In genomic region chr15:10723507-10723906, GRCm38 (mm10) we compare ENCODE assay signal across 12 mouse cellular contexts. TPM values are rescaled to one million over a fixed set of nuclear protein-coding genes. Genes with fewer than 3 reads are reported as not detected.
A peak's percentile ranks its signal among the peaks of the same experiment; 100 is the strongest.
DNase-seq lines count a peak whose midpoint lies in the region; ATAC-seq and TF ChIP-seq lines count a peak whose summit lies in the region.
"Had no signal": no experiment of that assay in that cellular context is flagged by ENCODE, and none has a peak within 500 bp of the region (broad histone marks: within the 10 kb centered on the region; RNA-seq: fewer than 3 reads in every experiment).

No protein-coding gene starts in this region.

- peak; percentile 14 for DNase-seq in neural tube, embryonic 10.5 days (ENCODE audit: extremely low spot score, low spot score)
- DNase-seq in stomach, postnatal 0 days (ENCODE audit: low spot score), result no peak
- DNase-seq in T-cell, adult 2 months (ENCODE audit: low spot score), result no peak
- no peak for DNase-seq in spleen, postnatal 10 days (ENCODE audit: low spot score in 2 of 2)
- DNase-seq: cerebellum, postnatal 25 days had no signal

- no peaks in the 10 kb centered on the region for H3K9me3 ChIP-seq in intestine, embryonic 15.5 days
- H3K9me3 ChIP-seq in intestine, postnatal 0 days (ENCODE audit: control insufficient read depth), result no peaks in the 10 kb centered on the region
- H3K9me3 ChIP-seq in neural tube, embryonic 15.5 days (replicated peaks), result no peaks in the 10 kb centered on the region
- H3K9me3 ChIP-seq in stomach, postnatal 0 days (ENCODE audit: control insufficient read depth, low read length), result no peaks in the 10 kb centered on the region

- WGBS in intestine, embryonic 15.5 days, result 43% methylated on average over 1 of the region's 1 CpGs
- 65% methylated on average over 1 of the region's 1 CpGs for WGBS in intestine, postnatal 0 days
- WGBS in neural tube, embryonic 15.5 days, result 67% methylated on average over 1 of the region's 1 CpGs
- WGBS in stomach, postnatal 0 days, result 64% methylated on average over 1 of the region's 1 CpGs

- TF ChIP-seq EP300 in stomach, postnatal 0 days (optimal IDR thresholded peaks at IDR 0.05), result no peak

- H3K36me3 ChIP-seq in intestine, embryonic 15.5 days, result no peaks in the 10 kb centered on the region
- H3K36me3 ChIP-seq in intestine, postnatal 0 days (ENCODE audit: control insufficient read depth, insufficient read depth), result no peaks in the 10 kb centered on the region
- H3K36me3 ChIP-seq in neural tube, embryonic 15.5 days, result no peaks in the 10 kb centered on the region
- H3K36me3 ChIP-seq in stomach, postnatal 0 days (ENCODE audit: control insufficient read depth, insufficient read depth, low read length), result no peaks in the 10 kb centered on the region
- H3K36me3 ChIP-seq: limb, embryonic 13.5 days had no signal

- H3K4me1 ChIP-seq in intestine, embryonic 15.5 days (replicated peaks), result no peaks in the 10 kb centered on the region
- peaks cover 4% of the 10 kb centered on the region; the same call in 1 of the 2 replicates for H3K4me1 ChIP-seq in intestine, postnatal 0 days (replicated peaks; ENCODE audit: control insufficient read depth, insufficient read depth, low read length)
- H3K4me1 ChIP-seq in neural tube, embryonic 15.5 days, result peaks cover 10% of the 10 kb centered on the region
- H3K4me1 ChIP-seq in stomach, postnatal 0 days (replicated peaks; ENCODE audit: control insufficient read depth, insufficient read depth), result no peaks in the 10 kb centered on the region

- no peak overlapping the region for H3K4me2 ChIP-seq in intestine, embryonic 15.5 days (replicated peaks)
- no peak overlapping the region for H3K4me2 ChIP-seq in intestine, postnatal 0 days (replicated peaks; ENCODE audit: low read depth)
- H3K4me2 ChIP-seq in neural tube, embryonic 15.5 days, result no peak overlapping the region
- no peak overlapping the region for H3K4me2 ChIP-seq in stomach, postnatal 0 days (replicated peaks; ENCODE audit: low read depth)

- H3K27me3 ChIP-seq in intestine, embryonic 15.5 days (replicated peaks), result no peaks in the 10 kb centered on the region
- no peaks in the 10 kb centered on the region for H3K27me3 ChIP-seq in intestine, postnatal 0 days (replicated peaks; ENCODE audit: control insufficient read depth, insufficient read depth, low read length)
- H3K27me3 ChIP-seq in neural tube, embryonic 15.5 days (replicated peaks), result no peaks in the 10 kb centered on the region
- H3K27me3 ChIP-seq in stomach, postnatal 0 days (ENCODE audit: control insufficient read depth, insufficient read depth, low read length), result no peaks in the 10 kb centered on the region
- H3K27me3 ChIP-seq: limb, embryonic 13.5 days had no signal

- no peak for TF ChIP-seq CTCF in intestine, postnatal 0 days (IDR thresholded peaks at IDR 0.05; ENCODE audit: low read depth)
- no peak for TF ChIP-seq CTCF in stomach, postnatal 0 days (IDR thresholded peaks at IDR 0.05; ENCODE audit: low read depth)

- H3K4me3 ChIP-seq in intestine, embryonic 15.5 days (replicated peaks), result no peak overlapping the region
- H3K4me3 ChIP-seq in intestine, postnatal 0 days (ENCODE audit: low read depth, low read length), result no peak overlapping the region
- no peak overlapping the region for H3K4me3 ChIP-seq in neural tube, embryonic 15.5 days (replicated peaks)
- no peak overlapping the region for H3K4me3 ChIP-seq in stomach, postnatal 0 days (ENCODE audit: low read depth, low read length)
- H3K4me3 ChIP-seq: erythroblast, embryonic 14.5 days; layer of hippocampus, adult 2 months; limb, embryonic 13.5 days had no signal

- peak; percentile 56 for ATAC-seq in intestine, embryonic 15.5 days
- no peak for ATAC-seq in intestine, postnatal 0 days
- ATAC-seq in neural tube, embryonic 15.5 days (ENCODE audit: low FRiP score), result no peak
- peak; percentile 94 for ATAC-seq in activated CD4-positive, CD25-positive, alpha-beta regulatory T cell, adult 4 months
- peak; percentile 42; the same call in 1 of the 2 replicates for ATAC-seq in stomach, postnatal 0 days (ENCODE audit: low FRiP score, low TSS enrichment)

- H3K9ac ChIP-seq in intestine, embryonic 15.5 days, result no peak overlapping the region
- H3K9ac ChIP-seq in intestine, postnatal 0 days (ENCODE audit: low read depth, low read length), result no peak overlapping the region
- no peak overlapping the region for H3K9ac ChIP-seq in neural tube, embryonic 15.5 days (replicated peaks)
- H3K9ac ChIP-seq in stomach, postnatal 0 days (ENCODE audit: low read length), result no peak overlapping the region
- H3K9ac ChIP-seq: limb, embryonic 13.5 days had no signal

- no peak overlapping the region for H3K27ac ChIP-seq in intestine, embryonic 15.5 days
- no peak overlapping the region for H3K27ac ChIP-seq in intestine, postnatal 0 days (ENCODE audit: low read depth, low read length)
- H3K27ac ChIP-seq in neural tube, embryonic 15.5 days (replicated peaks), result no peak overlapping the region
- H3K27ac ChIP-seq in stomach, postnatal 0 days (replicated peaks), result no peak overlapping the region
- H3K27ac ChIP-seq: layer of hippocampus, adult 2 months; limb, embryonic 13.5 days had no signal

RNA-seq across cellular contexts. Expression of gene Rai14, which starts 9.1 kb away (rescaled TPM):
- 16.8 and 17.4 TPM in 2 replicates for polyA plus RNA-seq in intestine, embryonic 15.5 days (2015; fragmentation: Nextera tagmentation; extraction: Ambion mirVana)
- polyA plus RNA-seq in intestine, postnatal 0 days (2015; fragmentation: Nextera tagmentation; extraction: Ambion mirVana), result 6.2 and 6.9 TPM in 2 replicates
- 10.2 and 13.2 TPM in 2 replicates for polyA plus RNA-seq in neural tube, embryonic 15.5 days (2015; fragmentation: Nextera tagmentation; extraction: Ambion mirVana)
- polyA plus RNA-seq in activated CD4-positive, CD25-positive, alpha-beta regulatory T cell, adult 4 months (2017; shearing (Covaris generic)), result 1 to 10 TPM in 1 of 2 experiments, under 1 TPM in 1; 0.99 to 1.5 TPM
- polyA plus RNA-seq in stomach, postnatal 0 days (2015; fragmentation: Nextera tagmentation; extraction: Ambion mirVana), result 8.0 and 8.7 TPM in 2 replicates
- polyA plus RNA-seq: erythroblast, embryonic 14.5 days had no signal

Comparison
In these comparisons a context has a peak if more than half of its experiments do, and no peak if none do; other contexts are left out.
1. ATAC-seq: peak in intestine, embryonic 15.5 days (single experiment), activated CD4-positive, CD25-positive, alpha-beta regulatory T cell, adult 4 months (single experiment) and stomach, postnatal 0 days (single experiment); none in intestine, postnatal 0 days (single experiment) and neural tube, embryonic 15.5 days (single experiment).